Mouse (Mus musculus): ENCODE results near the gene Olfr1423. TPM values are rescaled to one million over a fixed set of nuclear protein-coding genes. Genes with fewer than 3 reads are reported as not detected.
"Not testable (repeated sequence)": the region's sequence is repeated elsewhere in the genome, so short reads cannot be mapped to it uniquely, and the experiment has no call there.

Olfr1423 gene
- not detected in 2 replicates for polyA plus RNA-seq (2016; fragmentation: Nextera tagmentation; extraction: Ambion mirVana)

DNA sequence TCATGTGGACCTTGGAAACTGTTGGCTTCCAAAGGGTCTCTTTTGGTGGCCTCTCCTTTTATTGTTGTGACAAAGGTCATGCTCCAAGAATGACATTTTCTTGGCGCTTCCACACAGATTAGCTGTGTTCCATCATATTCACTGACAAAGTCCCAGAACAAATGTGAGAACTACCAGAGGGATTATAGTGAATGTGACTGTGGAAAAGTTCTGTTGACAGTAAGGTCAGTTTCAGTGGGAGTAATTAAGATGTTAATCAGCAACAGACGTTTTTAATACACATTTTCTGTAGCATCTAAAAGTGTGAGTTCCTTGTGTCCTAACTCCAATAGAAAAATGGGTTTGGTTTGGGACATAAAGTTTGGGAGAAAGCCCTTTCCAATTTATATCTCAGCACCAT is at the start of gene Olfr1423:
Olfr1423 (minus strand) TSS at position 101 of the 400 bp plus-strand sequence.
- Histone ChIP-seq H3K27me3 (replicated peaks) (no peaks in the 10 kb centered on the region), H3K36me3 (no peaks in the 10 kb centered on the region), H3K4me1 (replicated peaks) (no peaks in the 10 kb centered on the region), H3K9ac (no peak within 1 kb of the TSS), H3K9me3 (replicated peaks) (no peaks in the 10 kb centered on the region), H3K27ac (ENCODE audit: poor library complexity, severe bottlenecking) (no peak within 1 kb of the TSS), H3K4me2 (no peak within 1 kb of the TSS), H3K4me3 (no peak within 1 kb of the TSS)
- 54% methylated on average over 2 of the region's 2 CpGs for WGBS
- ATAC-seq (ENCODE audit: insufficient number of reproducible peaks, low FRiP score) = no peak

DNA sequence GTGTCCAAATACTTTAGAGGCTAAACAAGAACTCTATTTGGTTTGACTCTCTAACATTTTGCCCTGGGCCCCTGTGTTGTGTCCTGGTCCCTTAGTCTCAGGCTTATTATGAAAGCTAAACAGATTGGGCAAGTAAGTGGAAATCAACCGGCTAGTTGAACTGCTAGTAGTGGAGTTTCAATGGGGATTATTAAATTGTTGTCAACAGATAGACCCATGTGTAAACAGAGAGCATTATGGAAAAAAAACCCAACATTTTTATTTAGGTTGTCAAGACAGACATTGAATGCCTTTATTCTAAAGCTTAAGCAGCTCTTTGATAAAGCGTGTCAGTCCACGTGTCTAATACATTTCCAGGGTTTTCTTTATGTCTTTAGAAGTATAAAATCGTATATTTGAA is 36.5 kb upstream of the Olfr1423 start, which contains the start of gene Olfr1425:
Olfr1425 (minus strand) TSS at position 101 of the 400 bp plus-strand sequence.
- not testable (repeated sequence) for ATAC-seq (ENCODE audit: insufficient number of reproducible peaks, low FRiP score); H3K4me2 ChIP-seq; H3K4me1 ChIP-seq (replicated peaks); H3K9me3 ChIP-seq (replicated peaks); H3K27me3 ChIP-seq (replicated peaks); H3K4me3 ChIP-seq; H3K36me3 ChIP-seq; H3K27ac ChIP-seq (ENCODE audit: poor library complexity, severe bottlenecking); H3K9ac ChIP-seq
- WGBS = 79% methylated on average over 4 of the region's 4 CpGs

DNA sequence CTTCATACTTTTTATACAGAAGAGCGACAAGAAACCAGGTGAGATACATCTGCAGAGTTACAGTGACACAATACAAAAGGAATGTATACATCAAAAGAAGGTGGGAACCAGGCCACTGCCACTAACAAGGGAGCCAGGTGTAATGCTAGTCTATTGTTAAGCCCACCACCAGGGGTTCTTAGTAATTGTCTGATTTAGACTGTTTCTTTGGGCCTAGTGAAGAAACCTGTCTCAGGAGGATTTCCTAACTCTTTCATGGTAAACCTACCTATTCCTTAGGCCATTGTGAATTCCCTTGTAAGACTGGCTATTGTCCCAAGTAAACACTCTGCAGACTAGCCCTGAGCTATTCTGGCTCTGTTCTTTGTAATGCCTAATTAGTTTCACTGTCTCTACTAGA is 28.4 kb upstream of the Olfr1423 start:
- H3K27me3 ChIP-seq (replicated peaks); H3K9ac ChIP-seq; H3K36me3 ChIP-seq; H3K4me2 ChIP-seq; H3K4me3 ChIP-seq; H3K27ac ChIP-seq (ENCODE audit: poor library complexity, severe bottlenecking); H3K4me1 ChIP-seq (replicated peaks); H3K9me3 ChIP-seq (replicated peaks); ATAC-seq (ENCODE audit: insufficient number of reproducible peaks, low FRiP score): not testable (repeated sequence)
- 80% methylated on average over 1 of the region's 1 CpGs for WGBS

DNA sequence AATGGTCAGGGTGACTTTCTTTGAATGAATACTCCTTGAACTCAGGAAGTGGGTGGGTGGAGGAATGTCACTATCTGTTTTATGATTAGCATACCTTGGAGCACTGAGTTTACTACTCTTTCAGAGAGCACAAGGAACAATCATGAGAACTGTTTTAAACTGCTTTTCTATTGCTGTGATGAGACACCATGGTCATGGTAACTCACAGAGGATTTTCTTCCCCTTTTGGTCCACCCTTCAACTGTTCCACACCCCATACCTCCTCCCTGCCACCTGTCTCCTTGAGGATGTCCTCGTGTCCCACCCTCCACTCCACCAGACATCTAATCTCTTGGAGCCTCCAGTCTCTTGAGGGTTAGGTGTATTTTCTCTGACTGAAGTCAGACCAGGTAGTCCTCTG is 26.7 kb upstream of the Olfr1423 start:
- H3K27ac ChIP-seq (ENCODE audit: poor library complexity, severe bottlenecking); H3K4me3 ChIP-seq; ATAC-seq (ENCODE audit: insufficient number of reproducible peaks, low FRiP score); H3K9me3 ChIP-seq (replicated peaks); H3K4me1 ChIP-seq (replicated peaks); H3K36me3 ChIP-seq; H3K27me3 ChIP-seq (replicated peaks); H3K9ac ChIP-seq; H3K4me2 ChIP-seq: not testable (repeated sequence)
- WGBS = 61% methylated on average over 1 of the region's 1 CpGs

DNA sequence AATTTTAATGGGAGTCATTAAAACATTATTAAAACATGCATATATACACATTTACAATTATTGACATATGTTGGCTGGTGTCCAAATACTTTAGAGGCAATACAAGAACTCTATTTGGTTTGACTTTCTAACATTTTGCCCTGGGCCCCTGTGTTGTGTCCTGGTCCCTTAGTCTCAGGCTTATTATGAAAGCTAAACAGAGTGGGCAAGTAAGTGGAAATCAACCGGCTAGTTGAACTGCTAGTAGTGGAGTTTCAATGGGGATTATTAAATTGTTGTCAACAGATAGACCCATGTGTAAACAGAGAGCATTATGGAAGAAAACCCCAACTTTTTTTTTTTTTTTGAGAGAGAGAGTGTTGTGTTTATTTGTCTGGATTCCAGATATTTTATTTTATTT is 21.5 kb upstream of the Olfr1423 start, which contains the start of gene Olfr1424:
Olfr1424 (minus strand) TSS at position 101 of the 400 bp plus-strand sequence.
- 89% methylated on average over 1 of the region's 1 CpGs for WGBS
- not testable (repeated sequence) for ATAC-seq (ENCODE audit: insufficient number of reproducible peaks, low FRiP score)

DNA sequence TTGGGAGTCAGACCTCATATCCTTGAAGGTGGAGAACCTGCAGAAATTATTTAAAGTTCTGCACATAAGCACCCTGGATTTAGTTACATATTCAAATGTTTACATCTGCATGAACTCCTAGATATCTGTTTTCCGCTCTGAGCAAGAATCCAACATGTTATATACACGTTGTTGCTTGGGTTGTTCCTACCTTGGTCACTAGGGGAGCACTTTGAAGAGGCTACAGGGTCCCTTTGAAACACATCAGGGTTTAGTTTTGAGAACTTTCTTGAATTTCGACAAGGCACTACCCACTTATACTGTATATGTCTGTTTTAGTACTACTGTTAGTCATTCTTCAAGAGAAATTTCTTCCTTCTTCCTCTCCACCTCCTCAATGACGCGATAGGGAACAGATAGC is 2.0 kb upstream of the Olfr1423 start:
- Histone ChIP-seq H3K36me3 (no peaks in the 10 kb centered on the region), H3K4me1 (replicated peaks) (no peaks in the 10 kb centered on the region), H3K9me3 (replicated peaks) (no peaks in the 10 kb centered on the region), H3K4me3 (no peak overlapping the region), H3K27ac (ENCODE audit: poor library complexity, severe bottlenecking) (no peak overlapping the region), H3K9ac (no peak overlapping the region), H3K4me2 (no peak overlapping the region), H3K27me3 (replicated peaks) (no peaks in the 10 kb centered on the region)
- ATAC-seq (ENCODE audit: insufficient number of reproducible peaks, low FRiP score) = no peak
- WGBS = 77% methylated on average over 5 of the region's 5 CpGs

More for the DNA sequence above, 21.5 kb upstream of the Olfr1423 start, which contains the start of gene Olfr1424:
- not testable (repeated sequence) for H3K27me3 ChIP-seq (replicated peaks); H3K9me3 ChIP-seq (replicated peaks); H3K27ac ChIP-seq (ENCODE audit: poor library complexity, severe bottlenecking); H3K4me3 ChIP-seq; H3K4me2 ChIP-seq; H3K9ac ChIP-seq; H3K4me1 ChIP-seq (replicated peaks); H3K36me3 ChIP-seq

DNA sequence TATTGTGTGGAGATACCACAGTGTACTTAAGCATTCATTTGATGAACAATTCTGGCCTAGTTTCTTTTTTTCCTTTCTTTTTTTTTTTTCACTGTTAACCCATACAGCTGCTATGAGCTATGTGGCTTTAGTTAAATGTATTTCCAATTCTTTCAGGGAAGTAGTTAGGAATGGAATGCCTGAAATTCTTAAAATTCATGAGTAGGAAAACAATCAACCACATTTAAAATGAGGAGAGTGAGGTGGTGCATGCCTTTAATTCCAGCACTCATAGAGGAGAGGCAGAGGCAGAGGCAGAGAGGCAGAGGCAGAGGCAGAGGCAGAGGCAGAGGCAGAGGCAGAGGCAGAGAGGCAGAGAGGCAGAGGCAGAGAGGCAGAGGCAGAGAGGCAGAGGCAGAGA is 3.4 kb downstream of the Olfr1423 start:
- Histone ChIP-seq H3K4me2 (no peak overlapping the region), H3K9me3 (replicated peaks) (no peaks in the 10 kb centered on the region), H3K4me3 (no peak overlapping the region), H3K9ac (no peak overlapping the region), H3K27ac (ENCODE audit: poor library complexity, severe bottlenecking) (no peak overlapping the region), H3K4me1 (replicated peaks) (no peaks in the 10 kb centered on the region), H3K36me3 (no peaks in the 10 kb centered on the region), H3K27me3 (replicated peaks) (no peaks in the 10 kb centered on the region)
- ATAC-seq (ENCODE audit: insufficient number of reproducible peaks, low FRiP score) = no peak

DNA sequence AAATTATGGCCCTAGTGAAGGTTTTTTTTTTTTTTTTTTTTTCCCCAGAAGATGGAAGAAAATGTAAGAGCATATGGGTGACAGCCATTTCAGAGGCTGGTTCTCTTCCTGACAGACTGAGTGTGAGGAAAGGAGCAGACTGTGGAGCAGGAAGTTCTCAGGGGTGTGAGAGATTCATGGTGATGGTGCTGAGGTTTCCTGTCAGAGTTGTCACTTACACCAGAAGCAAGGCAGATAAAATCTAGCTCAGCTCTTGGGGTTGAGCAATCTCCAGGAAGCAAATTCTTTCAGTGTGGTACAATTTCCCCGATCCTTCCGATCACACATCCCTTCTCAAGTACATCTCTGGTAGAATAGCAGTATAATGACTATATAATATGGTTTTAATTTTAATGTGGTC is 14.5 kb downstream of the Olfr1423 start:
- Histone ChIP-seq H3K9me3 (replicated peaks) (no peaks in the 10 kb centered on the region), H3K27ac (ENCODE audit: poor library complexity, severe bottlenecking) (no peak overlapping the region), H3K9ac (no peak overlapping the region), H3K4me3 (no peak overlapping the region), H3K4me2 (no peak overlapping the region), H3K36me3 (no peaks in the 10 kb centered on the region), H3K4me1 (replicated peaks) (no peaks in the 10 kb centered on the region), H3K27me3 (replicated peaks) (no peaks in the 10 kb centered on the region)
- ATAC-seq (ENCODE audit: insufficient number of reproducible peaks, low FRiP score) = no peak
- 26% methylated on average over 2 of the region's 2 CpGs for WGBS

DNA sequence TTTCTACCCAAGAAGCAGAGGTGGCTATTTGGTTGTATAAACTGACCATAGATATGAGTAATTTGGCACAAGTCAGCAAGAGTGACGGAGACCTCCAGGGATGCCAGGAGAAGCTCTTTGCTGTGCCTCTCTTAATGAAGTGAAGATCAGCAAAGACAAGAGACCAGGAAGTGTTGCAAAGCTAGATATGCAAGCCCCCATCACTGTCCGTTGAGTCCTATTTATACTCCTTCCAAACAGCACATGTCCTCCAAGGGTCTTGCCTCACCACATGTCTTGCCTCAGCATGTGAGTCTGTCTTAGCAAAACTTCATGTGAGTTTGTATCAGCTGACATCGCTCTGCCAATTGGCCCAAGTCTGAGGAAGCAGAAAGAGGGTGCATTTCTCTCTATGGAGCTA is 15.8 kb downstream of the Olfr1423 start:
- no peaks in the 10 kb centered on the region for H3K36me3 ChIP-seq
- 66% methylated on average over 3 of the region's 3 CpGs for WGBS
- H3K4me1 ChIP-seq (replicated peaks) = no peaks in the 10 kb centered on the region
- no peak overlapping the region for H3K4me2 ChIP-seq
- H3K9me3 ChIP-seq (replicated peaks) = no peaks in the 10 kb centered on the region
- no peak overlapping the region for H3K9ac ChIP-seq
- H3K27ac ChIP-seq (ENCODE audit: poor library complexity, severe bottlenecking) = no peak overlapping the region
- ATAC-seq (ENCODE audit: insufficient number of reproducible peaks, low FRiP score) = no peak
- H3K27me3 ChIP-seq (replicated peaks) = no peaks in the 10 kb centered on the region
- no peak overlapping the region for H3K4me3 ChIP-seq

DNA sequence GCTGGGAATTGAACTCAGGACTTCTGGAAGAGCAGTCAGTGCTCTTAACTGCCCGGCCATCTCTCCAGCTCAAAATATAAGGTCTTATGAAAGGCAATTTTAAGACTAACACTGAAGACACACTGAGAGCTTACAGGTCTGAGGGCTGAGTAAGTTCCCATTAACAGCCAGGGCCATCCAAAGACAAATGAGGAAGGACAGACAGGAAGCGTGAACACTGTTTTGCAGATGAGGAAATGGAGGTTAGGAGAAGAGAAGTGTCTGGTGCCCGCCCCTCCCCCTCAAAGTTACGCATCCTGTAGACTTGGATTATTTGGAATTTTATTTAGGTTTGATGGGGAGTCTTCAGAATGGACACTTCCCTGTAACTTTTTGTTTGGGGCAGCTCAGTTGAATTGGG is 17.0 kb downstream of the Olfr1423 start:
- Histone ChIP-seq H3K4me2 (no peak overlapping the region), H3K9ac (no peak overlapping the region), H3K36me3 (no peaks in the 10 kb centered on the region), H3K4me1 (replicated peaks) (no peaks in the 10 kb centered on the region), H3K4me3 (no peak overlapping the region), H3K9me3 (replicated peaks) (no peaks in the 10 kb centered on the region), H3K27ac (ENCODE audit: poor library complexity, severe bottlenecking) (no peak overlapping the region), H3K27me3 (replicated peaks) (no peaks in the 10 kb centered on the region)
- no peak for ATAC-seq (ENCODE audit: insufficient number of reproducible peaks, low FRiP score)
- 81% methylated on average over 4 of the region's 4 CpGs for WGBS

DNA sequence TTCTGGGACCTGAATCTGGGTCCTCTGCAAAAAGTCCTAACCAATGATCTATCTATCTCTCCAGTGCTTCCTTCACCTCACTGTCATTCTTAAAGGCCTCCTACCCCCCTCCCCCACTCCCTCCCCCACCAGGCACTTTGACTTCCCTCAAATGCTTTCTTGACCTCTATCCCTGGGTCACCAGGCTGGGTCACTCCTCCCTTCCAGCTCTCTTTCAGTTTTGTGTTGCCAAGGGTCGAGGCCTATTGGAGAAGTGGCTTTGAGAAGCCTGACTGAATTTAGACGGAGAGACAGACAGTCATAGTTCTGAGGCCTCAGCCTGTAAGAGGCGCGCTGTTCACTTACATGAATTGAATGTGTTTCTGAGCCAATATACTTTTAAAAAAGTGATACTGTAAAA is 24.9 kb downstream of the Olfr1423 start:
- H3K4me1 ChIP-seq (replicated peaks) = no peaks in the 10 kb centered on the region
- H3K27ac ChIP-seq (ENCODE audit: poor library complexity, severe bottlenecking) = no peak overlapping the region
- H3K4me3 ChIP-seq = no peak overlapping the region
- no peak for ATAC-seq (ENCODE audit: insufficient number of reproducible peaks, low FRiP score)
- no peak overlapping the region for H3K9ac ChIP-seq
- no peaks in the 10 kb centered on the region for H3K27me3 ChIP-seq (replicated peaks)
- no peaks in the 10 kb centered on the region for H3K36me3 ChIP-seq
- 89% methylated on average over 4 of the region's 4 CpGs for WGBS
- no peak overlapping the region for H3K4me2 ChIP-seq
- no peaks in the 10 kb centered on the region for H3K9me3 ChIP-seq (replicated peaks)

DNA sequence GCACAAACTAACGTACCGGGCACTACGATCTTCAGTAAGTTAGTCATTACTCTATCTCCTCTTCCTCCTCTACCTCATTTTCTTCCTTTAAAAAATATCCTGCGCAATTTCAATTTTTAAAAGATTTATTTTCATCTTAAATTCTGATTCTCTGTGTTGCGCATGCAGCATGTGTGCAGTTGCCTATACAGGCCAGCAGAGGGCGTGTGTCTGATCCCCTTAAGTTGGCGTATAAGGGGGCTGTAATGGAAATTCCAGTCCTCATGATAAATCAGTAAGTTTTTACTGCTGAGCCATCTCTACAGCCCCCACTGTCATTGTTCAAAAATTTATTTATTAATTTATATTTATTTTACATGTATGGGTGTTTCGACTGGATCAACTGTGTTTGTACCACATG is 25.4 kb downstream of the Olfr1423 start:
- WGBS = 67% methylated on average over 8 of the region's 8 CpGs
- no peak overlapping the region for H3K4me2 ChIP-seq
- no peaks in the 10 kb centered on the region for H3K27me3 ChIP-seq (replicated peaks)
- no peaks in the 10 kb centered on the region for H3K9me3 ChIP-seq (replicated peaks)
- H3K4me1 ChIP-seq (replicated peaks) = no peaks in the 10 kb centered on the region
- no peak for ATAC-seq (ENCODE audit: insufficient number of reproducible peaks, low FRiP score)
- no peaks in the 10 kb centered on the region for H3K36me3 ChIP-seq
- H3K4me3 ChIP-seq = no peak overlapping the region
- no peak overlapping the region for H3K27ac ChIP-seq (ENCODE audit: poor library complexity, severe bottlenecking)
- H3K9ac ChIP-seq = no peak overlapping the region

Data from heart, embryonic 12.5 days (tissue).